Comparison of ENCODE assay signal across 19 mouse cellular contexts in the genomic region with DNA sequence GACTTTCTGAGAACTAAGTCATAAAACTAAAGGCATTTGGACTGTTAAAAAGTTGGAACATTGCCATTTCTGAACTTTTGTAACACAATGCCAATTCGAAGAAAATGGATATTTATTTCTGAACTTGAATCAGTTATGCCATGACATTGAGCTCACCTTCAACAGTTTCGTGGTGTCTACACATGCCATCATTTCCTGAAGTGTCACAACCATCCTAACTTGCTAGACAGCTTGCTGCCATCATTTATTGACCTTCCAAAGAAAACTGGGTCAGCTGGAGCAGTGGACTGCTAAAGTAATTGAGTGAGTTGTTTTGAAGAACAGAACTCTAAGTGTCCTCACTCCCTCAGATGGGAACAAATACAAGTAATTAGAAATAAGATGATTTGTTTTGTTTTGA. TPM values are rescaled to one million over a fixed set of nuclear protein-coding genes. Genes with fewer than 3 reads are reported as not detected.
"Had no signal": no experiment of that assay in that cellular context is flagged by ENCODE, and none has a peak within 500 bp of the region (broad histone marks: within the 10 kb centered on the region; RNA-seq: fewer than 3 reads in every experiment).

No protein-coding gene starts in this region.

- H3K9me3 ChIP-seq: limb, embryonic 12.5 days; limb, embryonic 15.5 days; lung, embryonic 15.5 days; midbrain, embryonic 10.5 days; midbrain, embryonic 13.5 days; neural tube, embryonic 13.5 days; stomach, embryonic 15.5 days had no signal

- H3K4me1 ChIP-seq: lung, embryonic 15.5 days; megakaryocyte, embryonic 14.5 days; midbrain, embryonic 10.5 days; midbrain, embryonic 13.5 days; neural tube, embryonic 13.5 days; stomach, embryonic 15.5 days had no signal

- H3K27me3 ChIP-seq: limb, embryonic 12.5 days; limb, embryonic 15.5 days; lung, embryonic 15.5 days; megakaryocyte, embryonic 14.5 days; midbrain, embryonic 13.5 days; neural tube, embryonic 13.5 days; stomach, embryonic 15.5 days had no signal

- DNase-seq: kidney, postnatal 10 days; left cerebral cortex, postnatal 4 days; liver, postnatal 0 days; retina, postnatal 1 day; right cerebral cortex, postnatal 25 days; spleen, adult 18-20 months; thymus, postnatal 25 days had no signal

- H3K4me3 ChIP-seq: limb, embryonic 12.5 days; limb, embryonic 15.5 days; lung, embryonic 15.5 days; megakaryocyte, embryonic 14.5 days; midbrain, embryonic 10.5 days; midbrain, embryonic 13.5 days; myocyte; neural tube, embryonic 13.5 days; stomach, embryonic 15.5 days had no signal

- H3K36me3 ChIP-seq: limb, embryonic 12.5 days; limb, embryonic 15.5 days; lung, embryonic 15.5 days; midbrain, embryonic 10.5 days; midbrain, embryonic 13.5 days; neural tube, embryonic 13.5 days; stomach, embryonic 15.5 days had no signal

- H3K27ac ChIP-seq: limb, embryonic 15.5 days; liver, embryonic 14.5 days; lung, embryonic 15.5 days; midbrain, embryonic 10.5 days; midbrain, embryonic 13.5 days; neural tube, embryonic 13.5 days; stomach, embryonic 15.5 days had no signal

RNA-seq across cellular contexts. Expression of a gene that starts 16.2 kb away (rescaled TPM):
- total RNA-seq: monocyte, adult 5-6 weeks; neutrophil, adult 5-6 weeks had no signal
- polyA plus RNA-seq: liver, embryonic 14.5 days; liver, postnatal 0 days had no signal
